Mouse (Mus musculus): ENCODE data around the gene Rsbn1l.

DNA sequence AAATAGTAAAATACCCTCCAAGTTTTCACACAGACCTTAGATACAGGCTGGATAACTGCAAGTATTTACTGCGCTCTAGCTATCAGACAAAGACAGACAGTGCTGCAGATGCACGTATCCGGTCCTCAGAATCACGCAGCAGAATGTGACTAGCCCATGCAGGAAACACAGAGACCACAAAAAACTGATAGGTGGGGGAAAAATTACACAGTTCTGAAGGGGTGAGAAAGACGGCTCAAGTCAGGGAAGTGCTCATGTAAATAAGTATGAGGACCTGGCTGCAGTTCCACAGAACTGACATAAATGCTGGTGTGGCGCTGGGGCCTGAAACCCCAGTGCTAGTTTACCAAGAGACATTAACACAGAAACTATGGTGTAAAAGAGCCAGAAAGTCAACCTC, 46.5 kb upstream of the Rsbn1l start:
- TF ChIP-seq CTCF (IDR thresholded peaks at IDR 0.05; ENCODE audit: low read depth) (0 out of 2 replicates have a peak, but pooled peaks have one; percentile 7), EP300 (IDR thresholded peaks at IDR 0.05; ENCODE audit: low read depth) (peak; percentile 74)
